8 mouse cellular contexts compared by ENCODE assay signal in genomic region chr7:6170871-6171270, GRCm38 (mm10). TPM values are rescaled to one million over a fixed set of nuclear protein-coding genes. Genes with fewer than 3 reads are reported as not detected.
A peak's percentile ranks its signal among the peaks of the same experiment; 100 is the strongest.
DNase-seq lines count a peak whose midpoint lies in the region; ATAC-seq and TF ChIP-seq lines count a peak whose summit lies in the region.
"Had no signal": no experiment of that assay in that cellular context is flagged by ENCODE, and none has a peak within 500 bp of the region (broad histone marks: within the 10 kb centered on the region; RNA-seq: fewer than 3 reads in every experiment).

No protein-coding gene starts in this region.

- H3K9me3 ChIP-seq in lung, embryonic 15.5 days, result no peaks in the 10 kb centered on the region
- no peaks in the 10 kb centered on the region for H3K9me3 ChIP-seq in limb, embryonic 11.5 days (ENCODE audit: control insufficient read depth, low read length)

- peak overlapping the region; percentile 14; the same call in 1 of the 2 replicates for H3K9ac ChIP-seq in lung, embryonic 15.5 days
- H3K9ac ChIP-seq in limb, embryonic 11.5 days (ENCODE audit: low read length), result no peak overlapping the region

- no peak for TF ChIP-seq POLR2A in lung, adult 2 months (IDR thresholded peaks at IDR 0.05; ENCODE audit: borderline replicate concordance, extremely low read depth, low read depth, low read length)
- no peak for TF ChIP-seq POLR2A in embryonic fibroblast, embryonic 13.5 days (IDR thresholded peaks at IDR 0.05; ENCODE audit: low read depth, low read length)

- peaks cover 21% of the 10 kb centered on the region for H3K4me1 ChIP-seq in lung, embryonic 15.5 days
- H3K4me1 ChIP-seq in lung, adult 2 months (ENCODE audit: control insufficient read depth, insufficient read depth, low read length), result peaks cover 6% of the 10 kb centered on the region
- no peaks in the 10 kb centered on the region for H3K4me1 ChIP-seq in embryonic fibroblast, embryonic 13.5 days (ENCODE audit: control insufficient read depth, insufficient read depth, low read length)
- no peaks in the 10 kb centered on the region for H3K4me1 ChIP-seq in limb, embryonic 11.5 days (ENCODE audit: control insufficient read depth, insufficient read depth, low read length)

- peak overlapping the region; percentile 74 for H3K4me2 ChIP-seq in lung, embryonic 15.5 days
- H3K4me2 ChIP-seq in limb, embryonic 11.5 days (ENCODE audit: low read depth, severe bottlenecking), result peak overlapping the region; percentile 72; the same call in 1 of the 2 replicates

- WGBS in lung, embryonic 15.5 days, result 35% methylated on average over 6 of the region's 6 CpGs
- WGBS in lung, adult 2 months, result 39% methylated on average over 6 of the region's 6 CpGs
- WGBS in limb, embryonic 11.5 days, result 50% methylated on average over 6 of the region's 6 CpGs

- no peak for ATAC-seq in lung, embryonic 15.5 days (ENCODE audit: borderline replicate concordance, extremely low read depth, low FRiP score, low TSS enrichment)
- no peak for ATAC-seq in limb, embryonic 11.5 days (ENCODE audit: insufficient number of reproducible peaks, low FRiP score, low TSS enrichment, low read depth)

- no peaks in the 10 kb centered on the region for H3K36me3 ChIP-seq in lung, embryonic 15.5 days
- no peaks in the 10 kb centered on the region for H3K36me3 ChIP-seq in limb, embryonic 11.5 days (ENCODE audit: control insufficient read depth, insufficient read depth, low read length)

- no peak for TF ChIP-seq CTCF in lung, adult 2 months (IDR thresholded peaks at IDR 0.05; ENCODE audit: insufficient read depth, low read length)
- no peak for TF ChIP-seq CTCF in embryonic fibroblast, embryonic 13.5 days (IDR thresholded peaks at IDR 0.05; ENCODE audit: borderline replicate concordance, insufficient read depth, low read length)

- no peak for DNase-seq in lung, adult 2 months
- DNase-seq in limb, embryonic 11.5 days (ENCODE audit: low spot score), result no peak
- peak; percentile 37 for DNase-seq in retina, postnatal 1 day
- DNase-seq in right cerebral cortex, postnatal 10 days (ENCODE audit: low spot score in 2 of 2), result no peak
- no peak for DNase-seq in adrenal gland, postnatal 14 days

- H3K4me3 ChIP-seq in lung, embryonic 15.5 days, result peak overlapping the region; percentile 75
- no peak overlapping the region for H3K4me3 ChIP-seq in lung, adult 2 months (replicated peaks; ENCODE audit: extremely low read depth, low read depth, low read length)
- peak overlapping the region; percentile 48; the same call in 1 of the 2 replicates for H3K4me3 ChIP-seq in embryonic fibroblast, embryonic 13.5 days (ENCODE audit: insufficient read depth, low read length)
- no peak overlapping the region for H3K4me3 ChIP-seq in limb, embryonic 11.5 days (ENCODE audit: low read depth, low read length)

- H3K27me3 ChIP-seq in lung, embryonic 15.5 days, result no peaks in the 10 kb centered on the region
- H3K27me3 ChIP-seq in limb, embryonic 11.5 days (ENCODE audit: control insufficient read depth, insufficient read depth, low read length), result no peaks in the 10 kb centered on the region

- peak overlapping the region; percentile 66 for H3K27ac ChIP-seq in lung, embryonic 15.5 days
- H3K27ac ChIP-seq in embryonic fibroblast, embryonic 13.5 days (ENCODE audit: insufficient read depth, low read length), result peak overlapping the region; percentile 25; the same call in 1 of the 2 replicates
- no peak overlapping the region for H3K27ac ChIP-seq in limb, embryonic 11.5 days (replicated peaks; ENCODE audit: low read depth, low read length)

RNA-seq across cellular contexts. Expression of gene Zfp444, which starts 1.2 kb away (rescaled TPM):
- polyA plus RNA-seq in lung, embryonic 15.5 days (2015; fragmentation: Nextera tagmentation; extraction: Ambion mirVana), result 55.8 and 62.2 TPM in 2 replicates
- polyA plus RNA-seq in lung, adult 2 months (2012; rRNA removed), result 35.2 and 36.7 TPM in 2 replicates
- polyA plus RNA-seq in embryonic fibroblast, embryonic 13.5 days (2011; ENCODE audit: insufficient read length, low read depth, missing spikeins), result 15.2 and 20.9 TPM in 2 replicates
- 71.6 and 79.7 TPM in 2 replicates for polyA plus RNA-seq in limb, embryonic 11.5 days (2014; fragmentation: Nextera tagmentation; extraction: Ambion mirVana)
- total RNA-seq in adrenal gland, postnatal 14 days (2021), result 21.5 and 23.0 TPM in 2 replicates

RNA-seq across cellular contexts. Expression of gene Zfp787, which starts 15.1 kb away (rescaled TPM):
- polyA plus RNA-seq in lung, embryonic 15.5 days (2015; fragmentation: Nextera tagmentation; extraction: Ambion mirVana), result 24.6 and 25.4 TPM in 2 replicates
- polyA plus RNA-seq in lung, adult 2 months (2012; rRNA removed), result 38.4 and 44.0 TPM in 2 replicates
- 14.2 and 19.0 TPM in 2 replicates for polyA plus RNA-seq in embryonic fibroblast, embryonic 13.5 days (2011; ENCODE audit: insufficient read length, low read depth, missing spikeins)
- polyA plus RNA-seq in limb, embryonic 11.5 days (2014; fragmentation: Nextera tagmentation; extraction: Ambion mirVana), result 13.2 and 14.7 TPM in 2 replicates
- 45.4 and 51.4 TPM in 2 replicates for total RNA-seq in adrenal gland, postnatal 14 days (2021)

RNA-seq across cellular contexts. Expression of gene Galp, which starts 26.0 kb away (rescaled TPM):
- polyA plus RNA-seq in lung, embryonic 15.5 days (2015; fragmentation: Nextera tagmentation; extraction: Ambion mirVana), result not detected in 2 replicates
- polyA plus RNA-seq in lung, adult 2 months (2012; rRNA removed), result not detected in 2 replicates
- polyA plus RNA-seq in embryonic fibroblast, embryonic 13.5 days (2011; ENCODE audit: insufficient read length, low read depth, missing spikeins), result not detected in 2 replicates
- not detected in 2 replicates for polyA plus RNA-seq in limb, embryonic 11.5 days (2014; fragmentation: Nextera tagmentation; extraction: Ambion mirVana)
- total RNA-seq in adrenal gland, postnatal 14 days (2021), result not detected in 2 replicates
- polyA plus RNA-seq: spleen, adult 2 months had no signal

RNA-seq across cellular contexts. Expression of gene Zscan5b, which starts 51.2 kb away (rescaled TPM):
- polyA plus RNA-seq in lung, embryonic 15.5 days (2015; fragmentation: Nextera tagmentation; extraction: Ambion mirVana), result not detected in 2 replicates
- not detected in 2 replicates for polyA plus RNA-seq in lung, adult 2 months (2012; rRNA removed)
- not detected in 2 replicates for polyA plus RNA-seq in embryonic fibroblast, embryonic 13.5 days (2011; ENCODE audit: insufficient read length, low read depth, missing spikeins)
- polyA plus RNA-seq in limb, embryonic 11.5 days (2014; fragmentation: Nextera tagmentation; extraction: Ambion mirVana), result not detected in 2 replicates
- not detected in 2 replicates for total RNA-seq in adrenal gland, postnatal 14 days (2021)
- polyA plus RNA-seq: spleen, adult 2 months had no signal

Comparison
In these comparisons a context has a peak if more than half of its experiments do, and no peak if none do; other contexts are left out.
1. H3K4me3 ChIP-seq: peak in lung, embryonic 15.5 days (single experiment) and embryonic fibroblast, embryonic 13.5 days (single experiment); none in lung, adult 2 months (single experiment) and limb, embryonic 11.5 days (single experiment).